Mouse (Mus musculus) kidney, postnatal 36 days (tissue): ENCODE data around the gene Ccdc174.
"Not testable (repeated sequence)": the region's sequence is repeated elsewhere in the genome, so short reads cannot be mapped to it uniquely, and the experiment has no call there.

Experiments
- DNase-seq, 2 experiments: peaks; one replicate each; pipeline ENCODE4 v3.0.0; 2021 to 2022; ENCODE audit warnings: mixed read lengths in 2 of 2

Gene Ccdc174

DNA sequence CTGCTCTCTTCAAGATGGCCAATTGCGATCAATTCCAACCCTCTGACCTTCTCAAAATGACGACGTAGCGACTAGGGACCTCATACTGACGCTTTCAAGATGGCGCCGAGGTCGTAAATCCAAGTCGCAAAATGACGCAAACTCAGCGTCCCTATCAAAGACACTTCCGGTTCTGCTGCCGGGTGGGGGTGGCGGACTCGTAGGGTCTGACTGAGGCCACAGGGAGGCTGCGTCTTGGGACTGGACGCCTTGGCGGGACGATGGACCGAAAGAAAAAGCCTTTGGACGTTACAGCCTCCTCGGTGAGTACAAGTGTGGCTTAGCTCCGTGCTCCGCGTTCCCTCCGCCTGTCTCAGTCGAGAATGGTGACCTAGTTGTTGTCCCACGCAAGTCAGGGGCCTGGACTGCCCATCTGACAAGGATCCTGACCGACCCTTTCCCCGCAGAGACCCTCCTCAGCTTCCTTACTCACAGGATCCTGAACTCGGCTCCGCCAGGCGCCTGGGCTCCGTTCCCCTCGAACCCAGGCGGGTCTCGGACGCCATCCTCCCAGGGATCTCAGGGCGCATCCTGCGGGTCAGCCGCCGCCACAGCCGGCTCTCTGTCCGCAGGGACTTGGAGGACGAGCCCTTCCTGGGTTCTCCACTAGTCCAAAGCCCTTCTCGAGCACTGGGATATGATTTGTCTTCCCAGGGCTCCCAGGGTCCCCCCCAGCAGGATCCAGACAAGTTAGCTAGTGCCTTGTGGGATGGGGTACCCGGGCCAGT lies at the start of gene Ccdc174:
Ccdc174 (plus strand) TSS at position 169 of the 767 bp plus-strand sequence.
- DNase-seq, result peak; percentile 96 to 97

DNA sequence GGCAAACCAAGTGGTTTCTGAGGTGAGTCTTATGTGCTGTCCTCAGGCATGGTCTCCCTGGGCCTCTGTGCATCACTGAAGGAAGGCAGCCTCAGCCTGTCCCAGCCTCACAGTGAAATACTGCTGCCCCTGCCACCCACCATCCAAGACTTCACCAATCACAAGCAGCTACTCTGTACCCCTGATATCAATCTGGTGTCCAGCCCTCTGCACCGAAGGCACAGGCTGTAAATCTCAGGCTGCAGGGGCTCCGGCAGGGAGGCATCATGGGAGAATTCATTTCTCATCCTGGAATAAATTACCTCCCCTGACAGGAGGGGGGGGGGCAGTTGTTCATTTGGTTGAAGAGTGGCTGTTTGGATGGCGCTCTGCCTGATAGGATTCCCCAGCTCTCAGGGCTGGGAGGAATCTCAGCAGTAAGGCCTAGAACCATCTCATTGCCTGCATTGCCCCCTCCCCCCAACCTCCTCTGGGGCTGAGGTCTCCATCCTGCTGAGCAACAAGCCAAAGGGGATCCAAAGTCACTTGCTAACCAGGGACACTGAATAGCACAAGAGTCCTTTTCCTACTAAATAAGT lies 44.9 kb upstream of the Ccdc174 start:
- DNase-seq, result no peak

DNA sequence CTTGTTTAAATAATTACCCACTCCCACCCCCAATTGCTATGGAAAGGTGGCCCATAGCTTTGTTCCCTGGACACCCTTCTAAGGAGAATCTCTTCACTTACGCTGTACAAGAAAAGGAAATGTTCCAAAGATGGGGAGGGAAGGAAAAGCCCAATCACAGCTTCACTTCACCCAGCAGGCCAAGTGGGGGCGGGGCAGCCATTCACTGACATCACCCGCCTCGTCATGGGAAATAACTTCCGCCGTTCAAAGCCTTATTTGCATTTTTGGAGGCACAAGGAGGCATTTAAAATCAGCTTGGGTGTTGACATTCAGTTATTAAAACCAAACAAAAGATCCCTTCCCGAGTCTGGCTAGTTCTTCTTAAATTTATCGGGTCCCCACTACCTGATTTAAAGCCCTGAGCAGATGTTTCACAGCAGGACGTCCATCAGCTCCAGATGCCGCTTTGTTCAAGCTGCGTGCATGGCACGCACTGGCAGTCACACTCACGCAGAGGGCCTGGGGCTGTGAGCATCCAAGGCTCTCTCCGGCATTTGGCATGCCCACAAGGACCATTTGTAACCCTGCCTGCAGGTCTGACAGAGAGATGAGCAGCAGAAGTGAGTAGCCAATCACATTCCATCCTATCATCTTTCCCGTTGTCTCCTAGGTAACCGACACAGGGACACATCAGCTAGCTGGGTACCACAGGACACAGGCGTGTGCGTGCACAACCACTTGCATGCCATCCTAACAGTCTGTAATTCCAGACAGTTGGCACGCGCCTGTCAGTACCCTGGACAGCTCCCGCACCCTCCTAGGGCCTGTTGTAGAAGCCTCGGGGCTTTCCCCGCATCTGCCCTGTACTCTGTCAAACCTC lies 38.6 kb upstream of the Ccdc174 start:
- DNase-seq, result peak; percentile 53 to 85

DNA sequence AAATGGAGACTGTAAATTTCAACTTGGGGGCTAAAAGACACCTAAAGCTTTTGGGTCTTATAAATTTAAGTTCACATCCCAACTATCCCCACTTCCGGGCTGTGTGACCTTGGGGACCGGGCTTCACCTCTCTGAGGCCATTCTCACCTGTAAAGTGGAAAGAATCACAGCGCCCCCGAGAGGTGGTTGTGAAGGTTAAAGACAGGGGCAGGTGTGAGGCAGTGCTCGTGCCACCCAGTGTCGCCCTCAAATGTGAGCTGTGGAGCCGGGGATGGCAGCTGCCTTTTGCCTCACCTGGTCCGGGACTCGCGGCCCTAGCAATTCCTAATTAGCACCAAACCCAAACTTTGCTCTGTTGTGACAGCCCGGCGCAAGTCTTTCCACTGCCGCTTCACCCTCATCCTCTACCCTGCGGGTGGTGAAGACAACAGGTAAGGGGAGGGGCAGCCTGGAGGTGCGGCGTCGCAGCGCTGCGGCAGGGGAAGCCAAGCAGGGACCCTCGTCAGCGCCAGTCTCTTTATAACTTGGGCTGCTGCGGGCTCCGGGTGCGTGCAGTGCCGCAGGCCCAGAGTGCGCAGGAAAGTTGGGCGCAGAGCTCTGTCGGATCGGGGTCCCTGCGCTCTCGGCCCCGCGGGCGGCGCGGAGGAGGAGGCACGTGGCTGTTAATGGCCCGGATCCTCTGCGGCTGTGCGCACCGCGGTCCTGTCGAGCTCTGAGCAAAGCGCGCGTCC lies 34.8 kb upstream of the Ccdc174 start:
- DNase-seq, result peak in 1 of 2 experiments; percentile 2

DNA sequence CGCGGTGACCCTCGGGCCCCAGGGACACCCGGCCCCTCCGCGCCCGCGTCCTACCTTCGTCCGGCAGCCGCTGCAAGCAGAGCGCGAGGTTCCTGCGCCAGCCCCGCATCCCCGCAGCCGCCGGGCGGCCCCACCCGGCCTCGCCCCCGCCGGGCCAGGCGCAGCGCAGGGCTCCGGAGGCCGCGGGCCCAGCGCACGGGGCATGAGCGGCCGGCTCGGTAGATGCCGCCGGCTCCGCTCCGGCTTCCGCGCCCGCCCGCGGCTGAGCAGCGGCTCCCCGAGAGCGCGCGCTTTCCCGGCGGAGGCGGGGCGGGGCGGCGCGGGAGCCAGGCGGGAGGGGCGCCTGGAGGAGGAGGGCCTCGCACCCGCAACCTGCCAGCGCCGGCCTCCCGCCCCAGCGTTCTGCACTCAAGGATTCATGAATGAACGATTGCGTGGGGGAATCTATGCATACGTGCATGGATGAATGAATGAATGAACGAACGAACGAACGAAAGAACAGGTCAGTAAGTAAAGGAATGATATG lies 34.2 kb upstream of the Ccdc174 start:
- peak in 1 of 2 experiments; percentile 4 for DNase-seq

DNA sequence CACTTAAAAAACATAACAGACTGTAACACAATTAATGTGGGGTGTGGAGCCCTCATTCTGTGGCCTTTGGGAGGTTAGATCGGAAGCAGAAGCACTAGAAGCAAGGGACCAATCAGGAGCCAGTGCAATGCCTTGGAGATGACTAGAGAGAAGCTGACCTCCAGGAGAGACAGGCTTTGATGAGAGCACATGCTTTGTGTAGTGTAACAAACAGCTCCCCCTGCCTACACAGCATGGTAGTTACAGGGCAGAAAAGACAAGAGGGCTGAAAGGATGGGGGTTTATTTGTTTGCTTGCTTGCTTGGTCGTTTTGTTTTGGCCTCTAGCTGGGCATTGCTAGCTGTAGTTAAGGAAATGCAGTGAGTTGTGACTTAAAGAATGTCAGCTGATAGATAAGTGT lies 25.3 kb upstream of the Ccdc174 start:
- DNase-seq, result peak; percentile 41 to 68

DNA sequence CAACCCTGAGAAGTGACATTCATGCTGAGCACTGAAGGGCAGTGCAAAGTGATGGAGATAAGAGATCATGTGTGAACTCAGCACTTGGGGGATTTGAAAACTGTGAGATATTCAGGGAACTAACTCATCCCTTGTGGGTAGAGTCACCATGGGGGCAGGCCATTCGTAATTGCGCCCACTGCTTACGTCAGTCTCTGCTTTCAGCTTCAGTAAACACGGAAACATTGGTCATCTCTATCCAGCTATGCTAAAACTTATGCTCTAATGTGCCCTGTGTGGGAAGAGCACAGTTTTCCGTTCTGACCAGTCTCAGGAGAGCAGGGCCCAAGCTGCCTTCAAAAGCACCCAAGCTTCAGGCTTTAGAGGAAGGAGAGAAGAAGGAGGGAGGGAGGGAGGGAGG lies 19.5 kb upstream of the Ccdc174 start:
- DNase-seq, result no peak

DNA sequence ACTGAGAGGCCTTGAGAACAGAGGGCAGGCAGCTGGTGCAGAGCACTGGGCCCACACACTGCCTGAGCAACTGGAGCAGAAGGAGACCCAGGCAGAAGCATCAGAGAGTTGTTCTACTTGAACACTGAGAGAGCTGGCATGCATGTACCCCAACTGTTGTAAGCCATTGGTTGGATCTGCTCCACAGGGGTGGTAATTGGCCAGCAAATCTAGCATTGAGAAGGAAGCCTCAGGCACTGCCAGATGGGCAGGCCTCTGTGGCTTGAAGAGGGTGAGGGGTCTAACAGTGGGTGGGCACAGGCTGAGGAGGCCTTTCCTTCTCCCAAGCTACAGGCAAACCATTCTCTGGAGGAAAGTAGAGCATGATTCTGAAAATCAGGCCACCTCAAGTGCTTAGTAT lies 15.0 kb upstream of the Ccdc174 start:
- DNase-seq, result no peak

DNA sequence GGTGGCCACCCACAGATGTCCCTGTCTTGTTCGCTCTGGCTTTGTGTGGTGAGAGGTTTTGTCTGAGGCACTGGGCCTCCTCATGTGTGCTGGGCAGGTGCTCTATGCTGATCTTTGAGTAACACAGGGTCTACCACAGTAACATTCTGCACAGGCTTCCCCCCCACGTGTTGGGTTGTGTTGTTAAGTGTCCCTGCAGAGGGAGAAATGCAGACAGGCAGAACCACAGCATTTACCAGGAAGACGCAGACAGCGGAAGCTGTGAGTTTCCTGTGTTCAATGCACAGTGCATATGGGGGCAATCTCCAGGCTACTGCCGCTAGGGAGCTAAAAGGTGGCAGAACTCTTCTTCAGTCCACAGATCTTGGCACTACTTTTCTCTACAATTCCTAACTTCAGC lies 13.3 kb upstream of the Ccdc174 start:
- no peak for DNase-seq

DNA sequence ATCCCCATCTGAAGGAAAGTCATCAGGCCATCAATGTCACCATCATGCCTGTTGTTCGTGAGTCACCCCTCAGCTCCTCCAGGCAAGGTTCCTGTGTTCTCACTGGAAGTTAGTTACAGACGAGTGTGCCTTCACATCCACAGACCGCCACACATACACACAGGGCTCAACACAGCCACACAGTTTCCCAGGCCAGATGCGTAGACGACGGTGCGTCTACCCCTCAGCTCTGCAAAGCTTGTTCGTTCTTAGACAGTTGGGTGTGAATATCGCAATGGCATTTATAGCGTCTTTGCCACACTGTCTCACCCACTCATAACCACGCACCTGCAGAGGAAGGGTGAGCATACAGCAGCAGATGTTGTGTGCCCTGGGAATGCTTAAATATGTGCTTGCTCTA lies 12.3 kb upstream of the Ccdc174 start:
- no peak for DNase-seq

DNA sequence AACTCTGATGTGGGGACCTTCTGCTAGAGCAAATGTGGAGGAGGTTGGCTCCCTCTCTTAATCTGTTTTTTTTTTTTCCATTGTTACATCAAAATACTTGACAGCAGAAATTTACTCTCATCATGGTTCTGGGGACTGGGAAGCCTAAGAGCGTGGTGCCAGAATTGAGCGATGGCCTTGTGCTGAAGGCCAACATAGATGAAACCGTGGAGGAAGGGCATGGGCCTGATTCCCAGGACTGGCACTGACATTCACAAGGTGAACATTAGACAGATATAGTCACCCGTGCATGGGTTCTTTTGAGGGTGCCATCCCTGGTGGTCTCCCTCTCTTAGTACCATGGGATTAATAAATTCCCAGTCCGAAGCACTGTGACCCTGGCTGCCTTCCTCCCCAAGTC lies 9.8 kb upstream of the Ccdc174 start:
- no peak for DNase-seq

DNA sequence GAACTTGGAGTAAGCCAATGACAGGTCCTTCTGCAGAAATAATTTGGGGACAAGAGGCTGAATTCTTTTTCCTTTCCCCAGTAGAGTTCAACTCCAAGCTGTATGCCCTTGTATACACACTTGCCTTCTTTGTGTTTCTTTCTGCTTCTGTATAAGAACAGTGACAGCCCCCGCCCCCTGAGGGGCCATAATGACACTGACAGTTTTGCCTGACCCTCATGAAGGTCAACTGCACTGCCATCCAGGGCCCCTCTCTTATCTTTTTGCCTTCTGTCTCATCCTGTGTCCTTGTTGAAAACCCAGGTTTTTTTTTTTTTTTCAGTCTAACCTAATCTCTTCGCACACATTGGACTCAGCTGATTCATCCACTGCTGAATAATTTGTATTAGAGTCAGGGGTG lies 5.1 kb upstream of the Ccdc174 start:
- DNase-seq, result no peak

DNA sequence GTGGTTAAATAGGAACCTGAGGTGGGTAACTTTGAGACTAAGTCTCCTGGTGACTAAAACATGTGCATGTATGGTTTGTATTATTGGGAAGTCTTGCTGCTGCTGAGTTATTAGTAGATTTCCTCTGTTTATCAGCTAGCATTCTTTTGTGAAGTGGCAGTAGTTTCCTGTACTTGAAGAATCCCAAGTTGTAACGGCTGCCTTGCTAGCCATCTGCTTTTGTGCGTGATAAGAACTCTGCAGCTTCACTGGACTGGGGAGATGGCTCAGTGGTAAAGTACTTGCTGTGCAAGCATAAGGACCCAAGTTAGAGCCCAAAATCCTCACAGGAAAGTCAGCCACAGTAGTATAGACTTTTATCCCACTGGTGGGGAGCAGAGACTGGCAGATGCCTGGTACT lies 6.0 kb downstream of the Ccdc174 start:
- DNase-seq, result no peak

DNA sequence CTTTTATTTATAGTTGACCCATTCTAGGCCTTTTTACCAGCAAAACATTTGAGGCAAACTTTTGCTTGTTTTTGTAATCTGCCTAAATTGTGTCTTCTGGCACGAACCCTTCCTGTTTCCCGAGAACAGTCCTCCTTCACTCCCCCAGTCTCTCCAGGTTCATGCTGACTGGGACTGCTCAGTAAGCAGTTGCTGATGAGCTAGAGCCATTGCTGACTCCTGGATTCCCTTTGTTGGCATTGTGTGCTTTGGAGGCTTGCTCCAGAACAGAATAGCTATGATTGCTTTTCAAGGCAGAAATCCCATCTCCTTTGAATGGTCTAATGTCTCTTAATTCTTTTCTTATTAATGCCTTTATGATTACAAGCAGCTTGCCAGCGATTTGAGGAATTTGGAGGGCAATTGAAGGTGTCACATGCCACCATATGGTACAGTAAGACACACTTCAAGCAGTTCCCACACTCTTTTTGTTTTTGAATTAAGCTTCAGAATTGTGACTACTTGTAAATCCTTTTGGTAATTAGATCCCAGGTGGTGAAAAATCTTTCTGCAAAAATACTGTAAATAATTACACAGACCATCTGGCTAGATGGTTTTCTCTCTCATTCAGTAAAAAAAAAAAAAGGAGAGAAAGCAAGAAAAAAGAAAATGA lies 11.5 kb downstream of the Ccdc174 start:
- no peak for DNase-seq

DNA sequence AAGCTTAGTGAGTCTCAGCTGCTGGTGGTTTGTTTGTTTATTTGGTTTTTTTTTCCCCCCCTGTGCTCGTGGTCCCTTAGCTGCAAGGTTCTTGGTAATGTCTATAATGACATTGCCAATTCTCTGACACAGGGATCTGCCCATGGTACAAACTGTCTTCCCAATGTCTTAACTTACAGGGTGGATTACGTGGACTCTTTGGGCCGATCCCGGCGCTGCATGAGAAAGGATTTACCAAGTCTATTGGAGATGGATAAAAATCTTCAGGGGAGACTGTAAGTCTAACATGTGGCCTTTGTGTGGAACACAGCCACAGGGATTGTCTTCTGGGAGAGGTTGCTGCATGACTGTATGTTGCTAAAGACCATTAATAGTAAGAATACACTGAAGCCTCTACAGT lies 12.8 kb downstream of the Ccdc174 start:
- DNase-seq, result no peak

DNA sequence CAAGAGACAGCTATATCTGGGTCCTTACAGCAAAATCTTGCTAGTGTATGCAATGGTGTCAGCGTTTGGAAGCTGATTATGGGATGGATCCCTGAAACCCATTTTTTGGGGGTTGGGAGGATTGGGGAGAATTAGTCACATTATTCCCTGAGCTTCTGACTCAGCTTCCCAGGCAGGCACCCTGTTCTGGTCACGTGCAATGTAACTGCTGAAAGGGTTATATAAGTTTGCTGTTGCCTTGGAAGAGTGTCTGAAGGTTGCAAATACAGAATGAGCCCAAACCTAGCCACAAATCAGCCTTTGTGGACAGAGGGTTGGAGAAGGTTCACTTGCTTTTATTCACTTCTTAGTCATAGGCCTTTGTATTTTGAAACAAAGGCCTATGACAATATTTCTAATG lies 13.9 kb downstream of the Ccdc174 start:
- DNase-seq, result no peak

DNA sequence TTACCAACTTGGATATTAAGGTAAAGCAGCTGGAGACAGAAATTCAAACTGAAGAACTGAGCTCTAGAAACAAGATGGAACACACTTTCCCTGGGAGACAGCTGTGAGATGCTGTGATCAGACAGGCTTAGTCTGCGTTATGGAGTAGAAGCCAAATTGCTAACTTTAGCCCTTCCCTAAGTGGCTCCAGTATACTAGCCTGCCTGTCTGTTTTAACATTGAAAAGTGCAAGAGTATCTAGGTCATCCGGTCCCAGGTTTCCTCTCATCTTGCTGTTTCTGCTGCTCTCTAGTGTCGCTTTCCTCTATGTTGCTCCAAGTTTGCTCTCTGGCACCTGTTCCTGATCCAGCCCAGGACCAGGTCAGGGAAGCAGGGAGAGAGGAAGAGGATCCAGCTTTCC lies 18.9 kb downstream of the Ccdc174 start:
- DNase-seq, result no peak

DNA sequence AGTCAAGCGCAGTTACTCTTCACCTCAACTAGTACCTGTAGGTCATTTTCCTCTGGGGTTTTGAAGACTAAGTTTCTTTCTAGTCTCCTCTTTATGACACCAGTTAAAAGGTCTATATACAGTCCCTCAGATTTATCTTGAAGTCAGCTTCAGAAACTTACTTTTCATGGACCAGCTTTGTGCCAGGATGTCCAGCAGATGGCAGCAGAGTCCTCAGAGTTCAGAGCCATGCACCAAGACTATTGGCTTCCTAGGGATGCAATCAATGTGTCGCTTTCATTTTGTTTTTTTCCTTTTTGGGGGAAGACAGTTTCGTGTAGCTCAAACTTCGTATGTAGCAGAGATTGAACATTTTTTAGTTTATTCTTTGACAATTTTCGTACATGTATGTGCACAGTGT lies 23.7 kb downstream of the Ccdc174 start:
- peak; percentile 65 to 89 for DNase-seq

DNA sequence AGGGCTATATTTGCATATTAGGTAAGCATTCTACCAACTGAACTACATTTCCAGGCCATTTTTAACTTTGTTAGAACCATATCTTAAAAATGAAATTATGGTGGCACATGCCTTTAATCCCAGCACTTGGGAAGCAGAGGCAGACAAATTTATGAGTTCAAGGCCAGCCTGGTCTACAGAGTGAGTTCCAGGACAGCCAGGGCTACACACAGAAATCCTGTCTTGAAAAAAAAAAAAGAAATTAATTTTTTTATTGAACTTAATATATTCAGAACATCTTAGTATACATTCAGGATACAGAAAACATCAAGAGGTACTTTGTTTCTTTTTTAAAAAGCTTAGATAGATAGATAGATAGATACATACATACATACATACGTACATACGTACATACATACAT lies 24.7 kb downstream of the Ccdc174 start, which contains the start of gene 4930590J08Rik:
4930590J08Rik (plus strand) TSS at position 301 of the 400 bp plus-strand sequence.
- DNase-seq, result not testable (repeated sequence)

DNA sequence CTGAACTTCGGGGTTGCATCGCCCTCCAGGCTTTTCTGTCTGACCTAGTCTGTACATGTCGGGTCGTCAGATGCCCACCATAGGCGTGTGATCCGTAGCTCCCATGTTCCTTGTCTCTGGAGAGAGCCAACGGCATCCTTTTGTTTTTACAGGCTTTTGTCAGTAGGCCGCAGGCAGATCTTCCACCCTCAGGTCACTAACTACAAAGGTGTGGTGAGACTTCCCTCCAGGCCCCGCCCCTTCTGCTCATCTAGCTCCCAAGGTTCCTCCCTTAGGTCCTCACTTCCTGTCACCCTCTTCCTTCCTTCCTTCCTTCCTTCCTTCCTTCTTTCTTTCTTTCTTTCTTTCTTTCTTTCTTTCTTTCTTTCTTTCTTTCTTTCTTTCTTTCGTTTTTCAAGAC lies 36.2 kb downstream of the Ccdc174 start:
- DNase-seq, result no peak

DNA sequence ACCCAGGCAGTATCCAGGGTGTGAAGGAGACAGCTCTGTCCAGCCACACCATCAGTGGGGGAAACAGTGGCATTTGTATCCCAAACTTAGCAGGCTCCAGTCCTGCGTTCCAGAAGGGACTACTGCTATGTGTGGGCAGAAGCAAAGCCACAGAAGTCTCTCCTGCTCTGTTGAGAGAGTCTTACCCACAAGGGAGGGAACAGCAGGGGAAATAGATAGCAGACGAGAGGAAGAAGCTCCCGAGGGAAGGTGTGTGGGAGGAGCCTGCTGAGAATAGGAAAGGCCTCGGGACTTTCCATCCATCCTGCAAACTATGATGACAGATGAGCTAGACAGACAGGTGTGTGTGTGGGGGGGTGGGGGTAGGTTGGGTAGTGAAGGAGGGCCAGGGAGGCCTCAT lies 39.4 kb downstream of the Ccdc174 start:
- no peak for DNase-seq

DNA sequence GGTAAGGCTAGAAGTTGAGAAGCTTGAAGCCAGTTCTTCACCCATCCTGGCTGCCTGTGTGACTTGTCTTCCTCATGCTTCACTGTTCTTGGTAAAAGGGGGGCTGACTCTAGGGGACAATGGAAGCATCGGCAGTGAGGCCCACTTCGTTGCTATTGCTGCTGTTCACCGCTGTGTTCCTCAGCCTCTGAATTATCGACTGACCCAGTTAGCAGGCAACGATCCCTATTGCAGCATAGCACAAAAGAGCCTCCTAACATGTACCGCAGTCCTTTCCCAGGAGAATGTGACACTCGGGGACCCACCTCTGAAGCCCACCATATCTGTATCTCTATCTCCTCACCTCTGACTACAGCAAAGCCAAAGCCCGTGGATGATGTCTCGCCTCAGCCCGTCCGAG lies 39.9 kb downstream of the Ccdc174 start:
- no peak for DNase-seq
